Mouse (Mus musculus) small intestine, adult 2 months (tissue): ENCODE measurements around the gene Eftud2.

Experiments
- CTCF ChIP-seq: fragments of 200-500 bp; IDR thresholded peaks from 2 replicates; pipeline ENCODE4 v1.5.1; 2012; ENCODE audit warnings: low read depth, mild to moderate bottlenecking, control low read depth, inconsistent platforms, low read length, moderate library complexity, mixed read lengths; ENCODE audit not compliant: insufficient replicate concordance, insufficient read length; ENCODE audit errors: extremely low read depth
- POLR2A ChIP-seq: fragments of 200-500 bp; IDR thresholded peaks from 2 replicates; pipeline ENCODE4 v1.6.1; 2012; ENCODE audit warnings: low read depth, mild to moderate bottlenecking, control low read depth, inconsistent platforms, low read length, moderate library complexity

- TF ChIP-seq CTCF (peak; percentile 13; the same call in 1 of the 2 replicates), POLR2A (no peak)
These were observed 27.0 kb downstream of the Eftud2 start for GRCm38 (mm10) chr11:102853760-102854159.
